Mouse (Mus musculus) stomach, postnatal 0 days (tissue): ENCODE data around the gene Gpr83.

Source experiments
- CTCF ChIP-seq: IDR thresholded peaks from 2 replicates; pipeline ENCODE4 v1.5.1; 2016; ENCODE audit warnings: antibody characterized with exemption, low read depth, mild to moderate bottlenecking, moderate library complexity
- EP300 ChIP-seq: optimal IDR thresholded peaks from 2 replicates; pipeline ENCODE3; 2016; ENCODE audit warnings: antibody characterized with exemption

DNA sequence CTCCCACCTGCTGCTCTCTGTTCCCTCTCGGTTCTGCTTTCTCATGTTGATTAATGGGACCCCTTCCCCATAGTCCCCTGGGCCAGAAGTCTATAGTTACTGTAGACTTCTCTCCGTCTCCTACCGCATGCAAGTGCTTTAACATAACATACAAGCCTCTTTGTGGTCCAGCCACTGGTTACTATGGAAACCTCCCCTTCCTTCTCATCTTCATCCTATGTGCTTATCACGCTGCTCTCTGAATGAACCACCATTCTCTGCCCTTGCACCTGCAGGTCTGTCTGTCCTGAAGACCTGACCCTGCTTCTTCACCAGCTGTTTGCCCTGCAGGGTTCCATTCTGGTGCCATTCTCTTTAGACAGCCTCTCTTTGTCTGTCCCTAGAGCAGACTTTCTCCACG lies 50.0 kb downstream of the Gpr83 start:
- no peak for TF ChIP-seq CTCF
- no peak for TF ChIP-seq EP300
